Mouse (Mus musculus) MEL (cell line): ENCODE data around the gene Itpr1. TPM values are rescaled to one million over a fixed set of nuclear protein-coding genes. Genes with fewer than 3 reads are reported as not detected.

Source experiments
- DNase-seq: peaks from one replicate; pipeline ENCODE4 v3.0.0; 2011; ENCODE audit warnings: low read depth, low spot score
- H3K27ac ChIP-seq: 2 replicates; pipeline ENCODE4 v1.5.1; 2012; ENCODE audit warnings: low read depth, mild to moderate bottlenecking, control low read depth, low read length, moderate library complexity; ENCODE audit not compliant: control insufficient read depth
- H3K27me3 ChIP-seq, 2 experiments: fragments of 150-350 bp in 1 of 2; sonication (generic) in 1 of 2; 2 replicates each; pipeline ENCODE4 v1.6.1; 2012; ENCODE audit warnings: low read length in 2 of 2, mild to moderate bottlenecking in 2 of 2, improper control_type of control experiment in 1 of 2, moderate library complexity in 1 of 2; ENCODE audit not compliant: insufficient read depth in 2 of 2, control insufficient read depth in 1 of 2
- H3K36me3 ChIP-seq, 2 experiments: 2 replicates each; pipeline ENCODE4 v1.6.1; 2012 to 2014; ENCODE audit warnings: low read length in 2 of 2, improper control_type of control experiment in 1 of 2, inconsistent platforms in 1 of 2, mild to moderate bottlenecking in 1 of 2; ENCODE audit not compliant: insufficient read depth in 2 of 2, control insufficient read depth in 1 of 2
- H3K4me1 ChIP-seq, 2 experiments: fragments of 150-350 bp in 1 of 2; sonication (generic) in 1 of 2; 2 replicates each; pipeline ENCODE4 v1.6.1; 2012; ENCODE audit warnings: low read length in 2 of 2, improper control_type of control experiment in 1 of 2, mild to moderate bottlenecking in 1 of 2; ENCODE audit not compliant: insufficient read depth in 2 of 2, control insufficient read depth in 1 of 2
- H3K4me3 ChIP-seq, 2 experiments: fragments of 150-350 bp in 1 of 2; sonication (generic) in 1 of 2; 2 replicates each; pipeline ENCODE4 v1.5.1; 2012; ENCODE audit warnings: low read depth in 2 of 2, low read length in 2 of 2, mild to moderate bottlenecking in 2 of 2, moderate library complexity in 2 of 2, control low read depth in 1 of 2, improper control_type of control experiment in 1 of 2; ENCODE audit not compliant: control insufficient read depth in 1 of 2, insufficient read depth in 1 of 2
- H3K79me2 ChIP-seq: 2 replicates; pipeline ENCODE4 v1.6.1; 2012; ENCODE audit warnings: mild to moderate bottlenecking, low read length, moderate library complexity; ENCODE audit not compliant: control insufficient read depth, poor library complexity, insufficient read depth
- H3K9ac ChIP-seq: 2 replicates; pipeline ENCODE4 v1.6.1; 2012; ENCODE audit warnings: low read depth, mild to moderate bottlenecking, control low read depth, low read length, moderate library complexity; ENCODE audit not compliant: control insufficient read depth, poor library complexity, severe bottlenecking
- H3K9me3 ChIP-seq: fragments of 150-350 bp; sonication (generic); replicated peaks from 2 replicates; pipeline ENCODE4 v1.6.1; 2012; ENCODE audit warnings: mild to moderate bottlenecking, low read length, improper control_type of control experiment, moderate library complexity; ENCODE audit not compliant: insufficient read depth
- BHLHE40 ChIP-seq: IDR thresholded peaks from 2 replicates; pipeline ENCODE4 v1.6.1; 2012; ENCODE audit warnings: low read depth, mild to moderate bottlenecking, inconsistent platforms, low read length, improper control_type of control experiment, borderline replicate concordance
- E2F4 ChIP-seq: IDR thresholded peaks from 2 replicates; pipeline ENCODE4 v1.6.1; 2011; ENCODE audit warnings: low read depth, low read length, improper control_type of control experiment, borderline replicate concordance
- EP300 ChIP-seq, 2 experiments: IDR thresholded peaks; 2 replicates each; pipeline ENCODE4 v1.6.1; 2011; ENCODE audit warnings: improper control_type of control experiment in 2 of 2, low read length in 2 of 2, low read depth in 1 of 2, mild to moderate bottlenecking in 1 of 2
- ETS1 ChIP-seq: IDR thresholded peaks from 2 replicates; pipeline ENCODE4 v1.6.1; 2012; ENCODE audit warnings: low read depth, mild to moderate bottlenecking, inconsistent platforms, low read length, improper control_type of control experiment, moderate library complexity
- GABPA ChIP-seq: IDR thresholded peaks from 2 replicates; pipeline ENCODE4 v1.6.1; 2012; ENCODE audit warnings: low read depth, mild to moderate bottlenecking, inconsistent platforms, low read length, improper control_type of control experiment, moderate library complexity
- HCFC1 ChIP-seq: IDR thresholded peaks from 2 replicates; pipeline ENCODE4 v1.6.1; 2012; ENCODE audit warnings: low read depth, mild to moderate bottlenecking, inconsistent platforms, low read length, improper control_type of control experiment, moderate library complexity
- JUND ChIP-seq: IDR thresholded peaks from 2 replicates; pipeline ENCODE4 v1.6.1; 2011; ENCODE audit warnings: low read depth, mild to moderate bottlenecking, improper control_type of control experiment, low read length
- KAT2A ChIP-seq: conservative IDR thresholded peaks from 2 replicates; pipeline ENCODE4 v1.6.1; 2012; ENCODE audit warnings: low read depth, low read length, improper control_type of control experiment, inconsistent platforms
- MAX ChIP-seq: IDR thresholded peaks from 2 replicates; pipeline ENCODE4 v1.6.1; 2011; ENCODE audit warnings: low read length, improper control_type of control experiment
- MEF2A ChIP-seq: IDR thresholded peaks from 2 replicates; pipeline ENCODE4 v1.6.1; 2014; ENCODE audit warnings: low read depth, mild to moderate bottlenecking, inconsistent platforms, low read length, improper control_type of control experiment; ENCODE audit not compliant: poor library complexity, insufficient replicate concordance, severe bottlenecking; ENCODE audit errors: extremely low read depth
- NELFE ChIP-seq: IDR thresholded peaks from 2 replicates; pipeline ENCODE4 v1.6.1; 2011; ENCODE audit warnings: low read depth, low read length, improper control_type of control experiment
- POLR2A ChIP-seq, 2 experiments: IDR thresholded peaks; 2 replicates each; pipeline ENCODE4 v1.6.1; 2011 to 2012; ENCODE audit warnings: low read length in 2 of 2, mild to moderate bottlenecking in 2 of 2, control low read depth in 1 of 2, improper control_type of control experiment in 1 of 2, low read depth in 1 of 2, moderate library complexity in 1 of 2; ENCODE audit not compliant: control insufficient read depth in 1 of 2, insufficient read depth in 1 of 2, poor library complexity in 1 of 2
- SIN3A ChIP-seq: IDR thresholded peaks from 2 replicates; pipeline ENCODE4 v1.6.1; 2012; ENCODE audit warnings: low read length, improper control_type of control experiment, inconsistent platforms
- SMC3 ChIP-seq: IDR thresholded peaks from 2 replicates; pipeline ENCODE4 v1.6.1; 2011; ENCODE audit warnings: low read depth, low read length, improper control_type of control experiment
- TAL1 ChIP-seq: IDR thresholded peaks from 2 replicates; pipeline ENCODE4 v1.6.1; 2012; ENCODE audit warnings: mild to moderate bottlenecking, inconsistent platforms, low read length, moderate library complexity, mixed read lengths
- TCF12 ChIP-seq: IDR thresholded peaks from 2 replicates; pipeline ENCODE4 v1.6.1; 2014; ENCODE audit warnings: low read depth, mild to moderate bottlenecking, inconsistent platforms, low read length, improper control_type of control experiment, moderate library complexity
- USF2 ChIP-seq, 2 experiments: IDR thresholded peaks; 2 replicates each; pipeline ENCODE4 v1.6.1; 2011 to 2012; ENCODE audit warnings: improper control_type of control experiment in 2 of 2, low read length in 2 of 2, borderline replicate concordance in 1 of 2, inconsistent platforms in 1 of 2, low read depth in 1 of 2, mild to moderate bottlenecking in 1 of 2; ENCODE audit not compliant: insufficient read depth in 1 of 2
- ZMIZ1 ChIP-seq: IDR thresholded peaks from 2 replicates; pipeline ENCODE4 v1.6.1; 2012; ENCODE audit warnings: low read depth, mild to moderate bottlenecking, inconsistent platforms, low read length, improper control_type of control experiment, moderate library complexity
- ZNF384 ChIP-seq: IDR thresholded peaks from 2 replicates; pipeline ENCODE4 v1.6.1; 2012; ENCODE audit warnings: low read depth, mild to moderate bottlenecking, inconsistent platforms, low read length, improper control_type of control experiment
- polyA plus RNA-seq, 2 experiments: library from polyadenylated mRNA; stranded (reverse) in 1 of 2; unstranded in 1 of 2; fragments of >175 nt in 1 of 2; fragments of >200 nt in 1 of 2; gene quantifications; 2 replicates each; pipeline versions ENCODE4 v1.2.1 to v1.2.4; 2012; ENCODE audit warnings: low replicate concordance in 2 of 2, low read depth in 1 of 2; ENCODE audit not compliant: insufficient read length in 2 of 2, insufficient read depth in 1 of 2, missing spikeins in 1 of 2
- total RNA-seq: library from RNA; depleted of rRNA; stranded (reverse); fragments of 300-350 nt; gene quantifications from 2 replicates; pipeline ENCODE4 v1.2.3, GENCODE M21; 2012

The Itpr1 gene
- total and polyA plus RNA-seq, 3 experiments = 15.6 to 19.0 TPM; not detected in 1

- Histone ChIP-seq H3K36me3 (peaks cover 0 to 9% of the 10 kb centered on the region in 2 experiments; a peak in 2 of 4 replicates), H3K4me1 (peaks cover 1 to 3% of the 10 kb centered on the region in 2 experiments; a peak in 2 of 4 replicates), H3K9ac (peak overlapping the region; percentile 85), H3K9me3 (no peaks in the 10 kb centered on the region), H3K27me3 (peaks cover 0 to 4% of the 10 kb centered on the region in 2 experiments; a peak in 1 of 4 replicates), H3K4me3 (peak overlapping the region; percentile 75 to 89), H3K79me2 (peaks cover 3% of the 10 kb centered on the region; the same call in 1 of the 2 replicates), H3K27ac (peak overlapping the region; percentile 56)
- no peak for DNase-seq
- TF ChIP-seq HCFC1 (no peak), POLR2A (IDR thresholded peaks at IDR 0.05; ENCODE audit: control insufficient read depth in 1 of 2, insufficient read depth in 1 of 2, low read depth in 1 of 2, low read length in 2 of 2, poor library complexity in 1 of 2) (0 out of 4 replicates have a peak, but pooled peaks of 1 of the 2 experiments have one; percentile 19), KAT2A (no peak), NELFE (peak; percentile 29; the same call in 1 of the 2 replicates), EP300 (IDR thresholded peaks at IDR 0.05; ENCODE audit: low read depth in 1 of 2, low read length in 2 of 2) (no peak), MEF2A (no peak), ZNF384 (0 out of 2 replicates have a peak, but pooled peaks have one; percentile 20), E2F4 (no peak), JUND (no peak), TAL1 (no peak), ZMIZ1 (0 out of 2 replicates have a peak, but pooled peaks have one; percentile 47), SIN3A (no peak; the same call in none of the 2 replicates), GABPA (no peak), SMC3 (no peak), TCF12 (no peak; the same call in 1 of the 2 replicates), BHLHE40 (no peak)
These were observed 27.2 kb upstream of the Itpr1 start for GRCm38 (mm10) chr6:108185685-108186009.

- Histone ChIP-seq H3K27ac (no peak overlapping the region), H3K9me3 (no peaks in the 10 kb centered on the region), H3K79me2 (no peaks in the 10 kb centered on the region), H3K36me3 (peaks cover 0 to 4% of the 10 kb centered on the region in 2 experiments; a peak in 2 of 4 replicates), H3K9ac (no peak overlapping the region), H3K27me3 (peaks cover 0 to 6% of the 10 kb centered on the region in 2 experiments; a peak in 1 of 4 replicates), H3K4me1 (peaks cover 0 to under 1% of the 10 kb centered on the region in 2 experiments; a peak in 1 of 4 replicates), H3K4me3 (no peak overlapping the region)
- TF ChIP-seq MAX = no peak
- no peak for TF ChIP-seq ETS1
- TF ChIP-seq USF2 (IDR thresholded peaks at IDR 0.05; ENCODE audit: borderline replicate concordance in 1 of 2, insufficient read depth in 1 of 2, low read depth in 1 of 2, low read length in 2 of 2) = no peak
- DNase-seq = no peak
These were observed 22.2 kb upstream of the Itpr1 start for GRCm38 (mm10) chr6:108190690-108191089.
